Mouse (Mus musculus): ENCODE data around the gene Arhgef28. TPM values are rescaled to one million over a fixed set of nuclear protein-coding genes. Genes with fewer than 3 reads are reported as not detected.

Gene Arhgef28
- total RNA-seq, 1 experiment from 2014 or later: 19.8 TPM

- no peak for DNase-seq
Observed at GRCm38 (mm10) chr13:97959394-97959888, 246.8 kb downstream of the Arhgef28 start.

- no peak for DNase-seq
Observed at GRCm38 (mm10) chr13:97955759-97956158, 250.5 kb downstream of the Arhgef28 start.

- no peak for DNase-seq
Observed at GRCm38 (mm10) chr13:97954956-97955496, 251.2 kb downstream of the Arhgef28 start.

GRCm38 (mm10) chr13:97954051-97954450 is 252.2 kb downstream of the Arhgef28 start:
- no peak for DNase-seq

DNA sequence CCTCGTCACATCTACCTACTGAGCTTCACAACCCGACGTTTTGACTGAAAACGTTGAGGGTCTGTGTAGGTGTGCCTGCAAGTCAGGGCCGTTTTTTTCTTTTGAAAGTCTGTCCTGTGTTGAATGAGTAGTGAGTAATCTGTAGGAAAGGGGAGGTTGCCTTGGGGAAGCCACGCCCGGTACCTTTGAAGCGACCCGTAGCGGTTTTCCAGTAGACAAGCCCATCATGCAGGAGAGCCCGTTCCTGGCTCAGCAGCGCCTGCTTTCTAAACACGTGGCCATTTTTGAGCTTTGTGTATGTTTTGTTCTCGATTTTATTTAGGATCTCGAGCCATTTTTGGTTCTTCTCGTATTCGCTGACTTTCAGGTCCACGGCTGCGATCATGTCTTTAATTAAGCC is 252.7 kb downstream of the Arhgef28 start:
- no peak for DNase-seq

DNA sequence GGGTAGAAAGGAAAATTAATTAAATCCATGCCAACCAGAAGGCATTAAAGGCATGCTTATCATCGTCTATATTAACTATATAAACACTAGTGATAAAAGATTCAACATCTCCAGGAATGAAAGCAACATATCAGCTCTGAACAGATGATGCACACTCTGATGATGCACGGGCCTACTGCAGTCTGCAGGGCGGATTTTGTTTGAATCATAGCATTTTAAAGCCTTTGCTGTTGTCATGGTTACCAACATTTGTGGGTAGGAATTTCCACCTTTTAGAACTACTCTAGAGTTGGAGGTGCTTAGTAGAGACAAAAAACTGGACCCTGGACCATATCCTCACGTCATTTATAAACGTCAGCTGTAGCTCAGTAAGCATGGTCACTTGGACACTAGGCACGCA is 257.4 kb downstream of the Arhgef28 start:
- no peak for DNase-seq

GRCm38 (mm10) chr13:97947598-97947997 is 258.6 kb downstream of the Arhgef28 start:
- no peak for DNase-seq

- no peak for DNase-seq
Observed at GRCm38 (mm10) chr13:97946422-97946821, 259.8 kb downstream of the Arhgef28 start.

GRCm38 (mm10) chr13:97941909-97942680 is 264.1 kb downstream of the Arhgef28 start:
- DNase-seq: no peak

DNA sequence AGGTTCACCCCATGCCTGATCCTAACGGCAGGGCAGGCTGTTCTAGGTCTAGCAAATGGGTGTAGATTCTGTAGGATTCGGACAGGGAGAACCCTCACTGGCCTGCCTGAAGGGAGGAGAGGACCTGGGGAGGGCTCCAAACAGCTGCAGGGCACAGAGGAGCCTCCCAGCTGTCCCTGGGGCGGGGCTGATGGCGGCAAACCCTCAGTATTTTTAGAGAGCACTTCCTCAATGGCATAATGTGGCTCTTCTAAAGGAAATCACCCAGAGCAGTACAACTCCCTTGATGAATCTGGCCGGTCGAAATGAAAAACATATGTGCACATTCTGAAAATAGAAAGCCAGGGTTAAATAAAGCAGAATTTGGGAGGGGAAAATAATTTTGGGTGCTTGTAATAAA is 265.1 kb downstream of the Arhgef28 start:
- DNase-seq: no peak

DNA sequence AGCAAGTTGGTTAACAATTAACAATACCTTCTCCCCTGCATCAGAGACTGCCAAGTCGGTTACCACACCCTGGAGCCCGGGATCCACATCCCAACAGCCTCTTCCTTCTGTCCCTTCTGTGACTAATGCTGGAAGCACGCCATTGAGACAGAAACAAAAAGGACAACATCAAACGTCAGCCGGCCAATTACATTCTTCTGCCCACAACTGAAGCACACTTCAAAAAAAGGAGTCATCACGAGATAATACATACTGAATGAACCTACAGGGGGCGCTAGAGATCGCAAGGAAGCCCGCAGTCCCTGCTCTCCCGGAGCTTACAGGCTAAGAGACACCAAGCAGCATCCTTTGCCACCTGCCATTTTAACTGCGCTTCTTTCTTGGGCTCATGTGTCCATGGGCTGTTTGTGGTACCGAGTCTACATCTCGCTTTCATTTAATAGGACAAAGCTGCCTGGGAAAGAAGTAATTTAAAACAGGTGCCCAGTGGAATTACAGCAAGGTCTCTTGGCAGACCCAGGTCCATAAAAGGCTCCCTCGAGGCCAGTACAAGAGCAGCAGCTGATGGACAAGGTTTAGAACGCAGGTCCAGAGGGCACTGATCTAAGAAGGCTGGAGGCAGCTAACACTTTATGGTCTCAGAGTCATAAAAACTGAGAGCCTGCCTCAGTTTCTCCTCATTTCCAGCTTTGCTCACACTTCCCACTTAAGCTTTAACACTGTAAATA is 266.6 kb downstream of the Arhgef28 start:
- DNase-seq: no peak

DNA sequence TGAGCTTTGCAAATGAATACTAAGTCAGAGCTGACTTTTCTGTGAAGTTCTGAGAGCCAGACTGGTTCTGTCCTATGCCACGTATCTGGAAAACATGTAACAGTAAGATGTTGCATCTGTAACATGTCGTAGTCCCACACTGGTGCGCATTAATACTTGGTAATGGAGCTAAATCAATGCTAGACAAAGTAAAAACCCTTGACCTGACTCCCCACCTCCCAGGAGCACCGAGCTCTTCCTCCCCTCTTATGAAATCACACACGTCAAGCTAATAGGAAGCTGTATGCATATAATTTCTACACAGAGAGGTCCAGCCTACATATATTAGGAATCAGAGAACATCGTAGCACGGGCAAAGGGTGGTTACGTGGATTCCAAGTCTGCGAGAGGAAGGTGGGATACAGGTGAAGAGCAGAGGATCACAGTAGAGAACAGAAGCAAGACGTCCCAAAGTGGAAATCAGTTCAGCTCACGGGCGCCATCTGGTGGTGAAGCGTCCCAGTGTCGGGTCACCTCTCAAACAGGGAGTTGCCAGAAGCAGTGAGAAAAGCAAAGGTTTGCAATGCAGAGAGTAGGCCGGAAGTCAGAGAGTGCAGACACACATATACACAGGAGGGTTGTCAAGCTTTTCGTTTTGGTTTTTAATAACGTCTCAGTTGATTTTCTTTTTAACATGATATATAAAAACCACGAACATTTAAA is 267.5 kb downstream of the Arhgef28 start:
- peak; percentile 92 for DNase-seq

DNA sequence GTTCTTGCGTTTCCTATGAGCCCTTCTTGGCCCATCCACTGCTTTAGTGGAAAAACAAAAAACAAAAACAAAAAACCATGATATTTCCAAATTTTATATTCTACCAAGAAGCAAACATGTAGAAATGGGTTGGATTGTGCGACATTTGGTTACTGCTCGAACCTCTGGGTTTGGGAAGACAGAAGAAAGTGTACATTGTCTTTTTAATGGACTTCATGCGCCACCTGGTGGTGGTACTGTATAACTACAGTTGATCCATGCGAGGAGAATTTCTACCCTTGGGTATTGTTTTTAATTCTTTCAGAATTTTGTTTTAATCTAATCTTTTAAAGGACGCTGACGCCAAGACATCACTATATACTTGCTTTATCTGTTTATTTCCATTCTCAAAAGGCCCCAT is 268.3 kb downstream of the Arhgef28 start:
- peak; percentile 68 for DNase-seq

DNA sequence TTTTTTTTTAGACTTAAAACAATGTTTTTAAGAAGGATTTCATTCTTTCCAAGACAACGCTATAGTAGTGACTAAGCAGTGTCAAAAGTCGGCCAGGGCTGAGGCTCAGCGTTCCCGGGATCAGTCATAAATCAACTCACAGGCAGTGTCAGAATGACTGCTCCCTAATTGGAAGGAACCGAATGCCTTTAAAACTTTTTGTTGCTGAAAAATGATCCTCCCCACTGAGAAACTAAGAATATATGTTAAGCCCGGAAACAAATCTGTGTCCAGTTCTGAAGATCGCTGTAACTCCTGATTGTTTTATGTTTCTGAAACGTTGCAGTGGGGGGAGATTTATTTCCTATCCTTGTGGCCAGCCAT is 278.1 kb downstream of the Arhgef28 start:
- peak; percentile 45 for DNase-seq

GRCm38 (mm10) chr13:97927376-97928134 is 278.7 kb downstream of the Arhgef28 start:
- peak; percentile 33 for DNase-seq

DNA sequence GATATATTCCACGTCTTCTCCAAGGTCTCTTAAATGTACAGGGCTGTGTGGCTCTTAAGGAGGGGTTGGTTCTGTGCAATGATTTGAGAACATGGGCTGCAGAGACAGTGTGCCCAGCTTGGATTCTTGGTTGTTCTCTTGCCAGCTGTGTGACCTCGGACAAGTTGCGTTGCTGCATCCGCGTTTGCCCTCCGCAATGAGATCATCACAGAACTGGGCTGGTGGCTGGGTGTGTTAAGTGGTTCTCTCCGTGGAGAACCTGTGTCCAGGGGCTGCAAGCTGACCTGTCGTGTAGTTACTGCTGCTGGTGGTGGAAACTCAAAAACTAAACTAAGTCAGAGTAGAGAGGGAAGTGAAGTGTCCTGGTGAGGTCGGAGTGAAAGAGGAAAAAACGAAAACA is 279.9 kb downstream of the Arhgef28 start:
- DNase-seq: peak; percentile 48

DNA sequence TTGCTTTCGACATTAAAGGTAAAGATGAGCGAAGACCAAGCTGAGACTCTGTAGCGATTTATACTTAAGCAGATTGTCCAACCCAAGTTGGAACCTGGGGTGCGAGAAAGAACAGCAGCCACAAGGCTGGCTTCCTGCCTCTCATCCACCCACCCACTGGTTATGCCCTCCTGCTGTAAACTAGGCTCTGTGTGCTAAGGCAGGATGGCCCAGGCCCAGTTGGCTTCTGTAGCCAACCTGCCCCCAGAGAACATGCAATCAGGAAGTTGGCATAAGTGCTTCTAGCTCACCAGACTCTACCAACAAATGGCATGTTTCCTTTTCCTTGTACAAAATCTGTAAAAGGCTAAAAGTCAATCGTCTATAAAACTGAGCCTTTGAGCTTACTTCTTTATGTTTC is 283.2 kb downstream of the Arhgef28 start:
- no peak for DNase-seq

- no peak for DNase-seq
Observed at GRCm38 (mm10) chr13:97919590-97919989, 286.6 kb downstream of the Arhgef28 start.

GRCm38 (mm10) chr13:97918117-97918900 is 287.9 kb downstream of the Arhgef28 start:
- no peak for DNase-seq

DNA sequence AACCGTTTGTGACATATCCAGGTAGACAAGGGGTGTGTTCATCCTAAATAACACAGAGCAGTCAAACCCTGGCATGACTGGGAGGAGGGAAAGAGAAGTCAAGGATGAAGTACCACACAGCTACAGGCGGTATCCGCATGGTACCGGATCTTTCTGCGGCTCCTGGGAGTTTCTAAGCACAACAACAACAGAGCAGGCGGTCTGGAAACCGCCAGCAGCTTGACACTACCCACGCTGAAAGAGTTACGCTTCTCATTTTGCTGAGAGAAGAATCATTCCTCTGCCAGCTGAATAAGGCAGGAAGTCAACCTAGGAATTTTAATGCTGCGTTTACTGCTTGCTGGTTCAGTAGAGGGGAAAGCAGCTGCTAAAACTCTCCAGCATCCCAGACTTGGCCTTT is 295.2 kb downstream of the Arhgef28 start:
- DNase-seq: no peak

- DNase-seq: no peak
Observed at GRCm38 (mm10) chr13:97902821-97903220, 303.4 kb downstream of the Arhgef28 start.
